Mouse (Mus musculus): ENCODE data around the gene Ush1g.

Ush1g gene

GRCm38 (mm10) chr11:115267958-115268357, 53.9 kb downstream of the Ush1g start:
- DNase-seq, result no peak

- DNase-seq, result no peak
These were observed 54.6 kb downstream of the Ush1g start, which contains the start of gene Grin2c for GRCm38 (mm10) chr11:115267061-115267883. Gene Grin2c (minus strand): TSS chr11:115267243.

- DNase-seq, result no peak
These were observed 55.5 kb downstream of the Ush1g start for GRCm38 (mm10) chr11:115266400-115266778.

- no peak for DNase-seq
These were observed 56.0 kb downstream of the Ush1g start for GRCm38 (mm10) chr11:115265771-115266399.

Measured in kidney, postnatal 10 days (tissue).